In genomic region chr2:85026178-85026577, GRCm38 (mm10) we compare ENCODE assay signal across 23 mouse cellular contexts. TPM values are rescaled to one million over a fixed set of nuclear protein-coding genes. Genes with fewer than 3 reads are reported as not detected.
A peak's percentile ranks its signal among the peaks of the same experiment; 100 is the strongest.
DNase-seq lines count a peak whose midpoint lies in the region; ATAC-seq and TF ChIP-seq lines count a peak whose summit lies in the region.
"Had no signal": no experiment of that assay in that cellular context is flagged by ENCODE, and none has a peak within 500 bp of the region (broad histone marks: within the 10 kb centered on the region; RNA-seq: fewer than 3 reads in every experiment).

No protein-coding gene starts in this region.

- TF ChIP-seq POLR2A in CH12.LX (IDR thresholded peaks at IDR 0.05; ENCODE audit: low read depth, low read length), result no peak

- DNase-seq in intestine, embryonic 14.5 days (ENCODE audit: low spot score), result no peak
- DNase-seq in CH12.LX (ENCODE audit: extremely low read depth), result no peak
- no peak for DNase-seq in natural killer cell, adult 2 months (ENCODE audit: low spot score in 2 of 2)
- DNase-seq: adrenal gland, postnatal 10 days; cerebellum, adult 11 months; cerebellum, adult 8-10 months; cerebellum, postnatal 14 days; gastrocnemius, postnatal 10 days; heart, adult 2 months had no signal

- dilution Hi-C loops in CH12.LX (cut with MboI; ENCODE audit: extremely low pct_ligation_motif_present, extremely low pct_unique_long_range_greater_than_20kb, low sequenced_read_pairs), result no loop called here

- no peaks in the 10 kb centered on the region for H3K9me3 ChIP-seq in intestine, embryonic 14.5 days (ENCODE audit: control insufficient read depth, low read length)
- H3K9me3 ChIP-seq in intestine, embryonic 16.5 days (ENCODE audit: control insufficient read depth, low read length), result no peaks in the 10 kb centered on the region
- H3K9me3 ChIP-seq in CH12.LX (replicated peaks; ENCODE audit: low read length), result no peaks in the 10 kb centered on the region
- H3K9me3 ChIP-seq in midbrain, embryonic 15.5 days, result no peaks in the 10 kb centered on the region
- H3K9me3 ChIP-seq: embryonic facial prominence, embryonic 12.5 days; forebrain, embryonic 15.5 days; heart, embryonic 12.5 days; hindbrain, embryonic 10.5 days had no signal

- H3K4me1 ChIP-seq in intestine, embryonic 14.5 days (replicated peaks; ENCODE audit: control insufficient read depth, insufficient read depth, low read length), result peaks cover 7% of the 10 kb centered on the region; the same call in 1 of the 2 replicates
- peaks cover 15% of the 10 kb centered on the region for H3K4me1 ChIP-seq in intestine, embryonic 16.5 days (ENCODE audit: control insufficient read depth, insufficient read depth, low read length)
- H3K4me1 ChIP-seq in CH12.LX (ENCODE audit: control insufficient read depth in 1 of 2, insufficient read depth in 2 of 2), result peaks cover 2 to 25% of the 10 kb centered on the region in 2 experiments; a peak in 3 of 4 replicates
- no peaks in the 10 kb centered on the region for H3K4me1 ChIP-seq in midbrain, embryonic 15.5 days
- H3K4me1 ChIP-seq: embryonic facial prominence, embryonic 12.5 days; forebrain, embryonic 15.5 days; heart, embryonic 12.5 days; hindbrain, embryonic 10.5 days had no signal

- H3K36me3 ChIP-seq in intestine, embryonic 14.5 days (ENCODE audit: control insufficient read depth, insufficient read depth, low read length), result no peaks in the 10 kb centered on the region
- no peaks in the 10 kb centered on the region for H3K36me3 ChIP-seq in intestine, embryonic 16.5 days (ENCODE audit: control insufficient read depth, insufficient read depth, low read length)
- no peaks in the 10 kb centered on the region for H3K36me3 ChIP-seq in CH12.LX (replicated peaks in 1 of 2; ENCODE audit: control insufficient read depth in 1 of 2, insufficient read depth in 1 of 2, low read length in 1 of 2)
- no peaks in the 10 kb centered on the region for H3K36me3 ChIP-seq in midbrain, embryonic 15.5 days (replicated peaks)
- H3K36me3 ChIP-seq: embryonic facial prominence, embryonic 12.5 days; forebrain, embryonic 15.5 days; heart, embryonic 12.5 days; hindbrain, embryonic 10.5 days had no signal

- H3K79me2 ChIP-seq in CH12.LX (replicated peaks; ENCODE audit: control insufficient read depth, extremely low read depth, insufficient read depth, poor library complexity, severe bottlenecking), result no peaks in the 10 kb centered on the region

- no peak overlapping the region for H3K4me3 ChIP-seq in intestine, embryonic 14.5 days (ENCODE audit: low read depth, low read length)
- H3K4me3 ChIP-seq in intestine, embryonic 16.5 days (ENCODE audit: low read length), result no peak overlapping the region
- no peak overlapping the region for H3K4me3 ChIP-seq in CH12.LX (replicated peaks in 1 of 3; ENCODE audit: low read depth in 2 of 3, low read length in 2 of 3, poor library complexity in 1 of 3)
- H3K4me3 ChIP-seq in midbrain, embryonic 15.5 days, result no peak overlapping the region
- H3K4me3 ChIP-seq: embryonic facial prominence, embryonic 12.5 days; forebrain, embryonic 15.5 days; heart, adult 2 months; heart, embryonic 12.5 days; hindbrain, embryonic 10.5 days had no signal

- TF ChIP-seq CTCF in CH12.LX (conservative IDR thresholded peaks at IDR 0.05 in 1 of 2, IDR thresholded peaks at IDR 0.05 in 1 of 2; ENCODE audit: low read depth in 2 of 2, low read length in 2 of 2), result peak in 1 of 2 experiments; percentile 32; a peak in 2 of 4 replicates

- in situ Hi-C loops in CH12.LX (cut with MboI; ENCODE audit: low pct_ligation_motif_present, low pct_unique_long_range_greater_than_20kb, low sequenced_read_pairs), result loop anchor here (10.0 kb wide), 1 partner anchor 201 kb away; the partner anchor contains the start of genes Smtnl1 and Timm10

- H3K9ac ChIP-seq in intestine, embryonic 14.5 days (ENCODE audit: low read length), result no peak overlapping the region
- H3K9ac ChIP-seq in intestine, embryonic 16.5 days (ENCODE audit: low read depth, low read length), result no peak overlapping the region
- H3K9ac ChIP-seq in CH12.LX (ENCODE audit: insufficient read depth, low read depth), result no peak overlapping the region
- H3K9ac ChIP-seq in midbrain, embryonic 15.5 days, result no peak overlapping the region
- H3K9ac ChIP-seq: embryonic facial prominence, embryonic 12.5 days; forebrain, embryonic 15.5 days; heart, embryonic 12.5 days; hindbrain, embryonic 14.5 days had no signal

- TF ChIP-seq EP300 in CH12.LX (IDR thresholded peaks at IDR 0.05; ENCODE audit: low read length), result no peak

- H3K27ac ChIP-seq in intestine, embryonic 14.5 days (ENCODE audit: low read depth), result no peak overlapping the region
- no peak overlapping the region for H3K27ac ChIP-seq in intestine, embryonic 16.5 days (ENCODE audit: low read length)
- H3K27ac ChIP-seq in CH12.LX (ENCODE audit: insufficient read depth, low read depth), result no peak overlapping the region
- H3K27ac ChIP-seq in midbrain, embryonic 15.5 days, result no peak overlapping the region
- H3K27ac ChIP-seq: embryonic facial prominence, embryonic 12.5 days; forebrain, embryonic 15.5 days; heart, adult 2 months; hindbrain, embryonic 10.5 days; hindbrain, embryonic 14.5 days had no signal

- H3K27me3 ChIP-seq in intestine, embryonic 14.5 days (replicated peaks; ENCODE audit: control insufficient read depth, insufficient read depth, low read length), result no peaks in the 10 kb centered on the region
- no peaks in the 10 kb centered on the region for H3K27me3 ChIP-seq in intestine, embryonic 16.5 days (replicated peaks; ENCODE audit: control insufficient read depth, insufficient read depth, low read length)
- no peaks in the 10 kb centered on the region for H3K27me3 ChIP-seq in CH12.LX (replicated peaks)
- H3K27me3 ChIP-seq in midbrain, embryonic 15.5 days (replicated peaks), result no peaks in the 10 kb centered on the region
- H3K27me3 ChIP-seq: embryonic facial prominence, embryonic 12.5 days; forebrain, embryonic 15.5 days had no signal

- 81% methylated on average over 3 of the region's 3 CpGs for WGBS in intestine, embryonic 14.5 days
- WGBS in intestine, embryonic 16.5 days, result 64% methylated on average over 3 of the region's 3 CpGs
- 85% methylated on average over 3 of the region's 3 CpGs for WGBS in midbrain, embryonic 15.5 days

- TF ChIP-seq RAD21 in CH12.LX (IDR thresholded peaks at IDR 0.05; ENCODE audit: low read depth, low read length), result peak; percentile 30

- no peak overlapping the region for H3K4me2 ChIP-seq in intestine, embryonic 14.5 days (ENCODE audit: low read length)
- H3K4me2 ChIP-seq in intestine, embryonic 16.5 days (ENCODE audit: low read depth, low read length), result no peak overlapping the region
- no peak overlapping the region for H3K4me2 ChIP-seq in CH12.LX (ENCODE audit: insufficient read depth, low read depth, poor library complexity, severe bottlenecking)
- no peak overlapping the region for H3K4me2 ChIP-seq in midbrain, embryonic 15.5 days
- H3K4me2 ChIP-seq: embryonic facial prominence, embryonic 12.5 days; forebrain, embryonic 15.5 days; heart, embryonic 12.5 days; hindbrain, embryonic 14.5 days had no signal

- 0 out of 2 replicates have a peak, but pooled peaks have one; percentile 14 for ATAC-seq in intestine, embryonic 14.5 days (replicated peaks; ENCODE audit: low FRiP score, low TSS enrichment, low read depth)
- ATAC-seq in intestine, embryonic 16.5 days, result no peak
- peak; percentile 51 for ATAC-seq in granulocyte monocyte progenitor cell, adult 5-6 weeks (replicated peaks; ENCODE audit: poor library complexity, severe bottlenecking)
- peak; percentile 60 for ATAC-seq in megakaryocyte progenitor cell, adult 5-6 weeks (replicated peaks; ENCODE audit: poor library complexity)
- ATAC-seq in midbrain, embryonic 15.5 days (replicated peaks), result no peak
- ATAC-seq: forebrain, embryonic 15.5 days had no signal

RNA-seq across cellular contexts. Expression of gene Ssrp1, which starts 10.9 kb away (rescaled TPM):
- polyA plus RNA-seq in intestine, embryonic 14.5 days (2014; fragmentation: Nextera tagmentation; extraction: Ambion mirVana), result 308 and 334 TPM in 2 replicates
- polyA plus RNA-seq in intestine, embryonic 16.5 days (2015; fragmentation: Nextera tagmentation; extraction: Ambion mirVana), result 212 and 244 TPM in 2 replicates
- 241 and 287 TPM in 2 replicates for total RNA-seq in CH12.LX (2012; rRNA removed)
- 287 and 297 TPM in 2 replicates for total RNA-seq in CH12.LX (2014; rRNA removed)
- polyA plus RNA-seq in CH12.LX (2012; ENCODE audit: insufficient read length, low read depth), result 437 and 585 TPM in 2 replicates
- 229 and 255 TPM in 2 replicates for total RNA-seq in granulocyte monocyte progenitor cell, adult 5-6 weeks (2014; fragmentation: Nextera tagmentation)
- 454 and 456 TPM in 2 replicates for total RNA-seq in granulocyte monocyte progenitor cell, adult 5-6 weeks (2017)
- 145 and 175 TPM in 2 replicates for total RNA-seq in megakaryocyte progenitor cell, adult 5-6 weeks (2015)
- 390 and 507 TPM in 2 replicates for total RNA-seq in megakaryocyte progenitor cell, adult 5-6 weeks (2017)
- polyA plus RNA-seq in midbrain, embryonic 15.5 days (2015; fragmentation: Nextera tagmentation; extraction: Ambion mirVana), result 180 and 191 TPM in 2 replicates

RNA-seq across cellular contexts. Expression of gene P2rx3, which starts 11.1 kb away (rescaled TPM):
- polyA plus RNA-seq in intestine, embryonic 14.5 days (2014; fragmentation: Nextera tagmentation; extraction: Ambion mirVana), result 0.62 and 2.0 TPM in 2 replicates
- polyA plus RNA-seq in intestine, embryonic 16.5 days (2015; fragmentation: Nextera tagmentation; extraction: Ambion mirVana), result 1.1 and 1.3 TPM in 2 replicates
- total RNA-seq in CH12.LX (2012; rRNA removed) (2.4 and 7.1 TPM in 2 replicates), CH12.LX (2014; rRNA removed) (1.7 and 2.2 TPM in 2 replicates)
- polyA plus RNA-seq in CH12.LX (2012; ENCODE audit: insufficient read length, low read depth), result 3.7 and 4.7 TPM in 2 replicates
- 0.68 and 0.92 TPM in 2 replicates for total RNA-seq in granulocyte monocyte progenitor cell, adult 5-6 weeks (2014; fragmentation: Nextera tagmentation)
- total RNA-seq in granulocyte monocyte progenitor cell, adult 5-6 weeks (2017), result 0.10 and 0.52 TPM in 2 replicates
- 1.5 and 2.5 TPM in 2 replicates for total RNA-seq in megakaryocyte progenitor cell, adult 5-6 weeks (2015)
- 0.46 TPM in 1 of 2 replicates, not detected in the other for total RNA-seq in megakaryocyte progenitor cell, adult 5-6 weeks (2017)
- polyA plus RNA-seq in midbrain, embryonic 15.5 days (2015; fragmentation: Nextera tagmentation; extraction: Ambion mirVana), result 2.2 and 2.9 TPM in 2 replicates

RNA-seq across cellular contexts. Expression of gene Tnks1bp1, which starts 21.6 kb away (rescaled TPM):
- polyA plus RNA-seq in intestine, embryonic 14.5 days (2014; fragmentation: Nextera tagmentation; extraction: Ambion mirVana), result 11.7 and 15.3 TPM in 2 replicates
- polyA plus RNA-seq in intestine, embryonic 16.5 days (2015; fragmentation: Nextera tagmentation; extraction: Ambion mirVana), result 34.4 and 36.8 TPM in 2 replicates
- total RNA-seq in CH12.LX (2012; rRNA removed), result 3.8 and 7.5 TPM in 2 replicates
- total RNA-seq in CH12.LX (2014; rRNA removed), result 1.5 TPM in 2 replicates
- 3.9 and 4.0 TPM in 2 replicates for polyA plus RNA-seq in CH12.LX (2012; ENCODE audit: insufficient read length, low read depth)
- 0.47 and 1.4 TPM in 2 replicates for total RNA-seq in granulocyte monocyte progenitor cell, adult 5-6 weeks (2014; fragmentation: Nextera tagmentation)
- total RNA-seq in granulocyte monocyte progenitor cell, adult 5-6 weeks (2017), result 2.2 and 4.9 TPM in 2 replicates
- 0.59 and 0.85 TPM in 2 replicates for total RNA-seq in megakaryocyte progenitor cell, adult 5-6 weeks (2015)
- 1.6 and 4.7 TPM in 2 replicates for total RNA-seq in megakaryocyte progenitor cell, adult 5-6 weeks (2017)
- polyA plus RNA-seq in midbrain, embryonic 15.5 days (2015; fragmentation: Nextera tagmentation; extraction: Ambion mirVana), result 24.3 and 25.3 TPM in 2 replicates

RNA-seq across cellular contexts. Expression of gene Prg3, which starts 38.2 kb away (rescaled TPM):
- not detected in 2 replicates for polyA plus RNA-seq in intestine, embryonic 14.5 days (2014; fragmentation: Nextera tagmentation; extraction: Ambion mirVana)
- polyA plus RNA-seq in intestine, embryonic 16.5 days (2015; fragmentation: Nextera tagmentation; extraction: Ambion mirVana), result not detected in 2 replicates
- total RNA-seq in CH12.LX (2012; rRNA removed) (not detected in 2 replicates), CH12.LX (2014; rRNA removed) (not detected in 2 replicates)
- polyA plus RNA-seq in CH12.LX (2012; ENCODE audit: insufficient read length, low read depth), result not detected in 2 replicates
- total RNA-seq in granulocyte monocyte progenitor cell, adult 5-6 weeks (2014; fragmentation: Nextera tagmentation), result 7.6 and 17.0 TPM in 2 replicates
- 10.5 and 16.0 TPM in 2 replicates for total RNA-seq in granulocyte monocyte progenitor cell, adult 5-6 weeks (2017)
- total RNA-seq in megakaryocyte progenitor cell, adult 5-6 weeks (2015), result 8.4 and 12.8 TPM in 2 replicates
- total RNA-seq in megakaryocyte progenitor cell, adult 5-6 weeks (2017), result 15.9 and 16.4 TPM in 2 replicates
- not detected in 2 replicates for polyA plus RNA-seq in midbrain, embryonic 15.5 days (2015; fragmentation: Nextera tagmentation; extraction: Ambion mirVana)
- total RNA-seq: ES-E14; gastrocnemius, postnatal 10 days; gastrocnemius, postnatal 4 days; heart, adult 2 months had no signal
- polyA plus RNA-seq: brain, embryonic 14.5 days; cortical plate, adult 2 months; embryonic facial prominence, embryonic 12.5 days; forebrain, embryonic 11.5 days; forebrain, embryonic 15.5 days; heart, adult 2 months; hindbrain, embryonic 10.5 days; hindbrain, embryonic 14.5 days had no signal

RNA-seq across cellular contexts. Expression of gene Prg2, which starts 45.9 kb away (rescaled TPM):
- polyA plus RNA-seq in intestine, embryonic 14.5 days (2014; fragmentation: Nextera tagmentation; extraction: Ambion mirVana), result not detected in 2 replicates
- polyA plus RNA-seq in intestine, embryonic 16.5 days (2015; fragmentation: Nextera tagmentation; extraction: Ambion mirVana), result 1.0 TPM in 1 of 2 replicates, not detected in the other
- total RNA-seq in CH12.LX (2012; rRNA removed), result 0.81 and 1.5 TPM in 2 replicates
- 0.60 and 1.1 TPM in 2 replicates for total RNA-seq in CH12.LX (2014; rRNA removed)
- 0.49 and 0.93 TPM in 2 replicates for polyA plus RNA-seq in CH12.LX (2012; ENCODE audit: insufficient read length, low read depth)
- total RNA-seq in granulocyte monocyte progenitor cell, adult 5-6 weeks (2014; fragmentation: Nextera tagmentation), result not detected in 2 replicates
- 73.5 and 97.1 TPM in 2 replicates for total RNA-seq in granulocyte monocyte progenitor cell, adult 5-6 weeks (2017)
- total RNA-seq in megakaryocyte progenitor cell, adult 5-6 weeks (2015), result 43.2 and 74.2 TPM in 2 replicates
- 135 and 270 TPM in 2 replicates for total RNA-seq in megakaryocyte progenitor cell, adult 5-6 weeks (2017)
- polyA plus RNA-seq in midbrain, embryonic 15.5 days (2015; fragmentation: Nextera tagmentation; extraction: Ambion mirVana), result 0.35 and 0.42 TPM in 2 replicates
- total RNA-seq: ES-E14; gastrocnemius, postnatal 4 days; heart, adult 2 months had no signal
- polyA plus RNA-seq: cortical plate, adult 2 months; forebrain, embryonic 11.5 days; forebrain, embryonic 15.5 days; hindbrain, embryonic 10.5 days; hindbrain, embryonic 14.5 days had no signal

Comparison
In these comparisons a context has a peak if more than half of its experiments do, and no peak if none do; other contexts are left out.
1. ATAC-seq: peak in intestine, embryonic 14.5 days (single experiment), granulocyte monocyte progenitor cell, adult 5-6 weeks (single experiment) and megakaryocyte progenitor cell, adult 5-6 weeks (single experiment); none in intestine, embryonic 16.5 days (single experiment) and midbrain, embryonic 15.5 days (single experiment).